In the genomic region with DNA sequence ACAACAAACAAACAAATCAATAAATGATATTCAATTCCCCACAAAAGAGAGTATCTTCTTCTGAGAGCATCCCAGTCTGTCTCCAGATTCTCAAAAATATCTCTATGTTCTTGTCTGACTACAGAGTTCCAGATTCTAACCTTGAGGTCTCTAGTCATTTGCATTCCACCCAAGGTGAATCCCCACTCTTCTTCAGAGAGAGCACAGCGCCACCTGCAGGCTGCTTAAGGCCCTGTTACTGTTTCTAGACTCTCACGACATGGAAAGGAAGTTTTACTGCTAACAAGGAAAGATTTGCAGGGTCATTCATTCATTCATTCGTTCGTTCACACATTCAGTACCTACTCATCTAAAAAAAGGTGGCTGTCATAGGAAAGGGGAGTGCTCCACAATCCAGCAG, we compare ENCODE assay signal across 8 mouse cellular contexts.
DNase-seq lines count a peak whose midpoint lies in the region; TF ChIP-seq lines count a peak whose summit lies in the region.

No protein-coding gene starts in this region.

- intact Hi-C loops in left cerebral cortex, postnatal 4 days (cut with DNase I), result no loop called here
- intact Hi-C loops in left cerebral cortex, postnatal 36 days (cut with DNase I), result loop anchor here (10.0 kb wide), 1 partner anchor 208 kb away; no protein-coding TSS in a partner anchor

- H3K4me1 ChIP-seq in cerebellum, adult 2 months (ENCODE audit: control insufficient read depth, insufficient read depth, low read length), result no peaks in the 10 kb centered on the region
- peaks cover 14% of the 10 kb centered on the region for H3K4me1 ChIP-seq in limb, embryonic 10.5 days

- DNase-seq in cerebellum, adult 2 months, result no peak
- DNase-seq in cerebellum, adult 9-11 months, result no peak
- peak; percentile 44 for DNase-seq in left cerebral cortex, postnatal 4 days
- no peak for DNase-seq in left cerebral cortex, postnatal 36 days (ENCODE audit: low spot score in 2 of 2)
- DNase-seq in adrenal gland, postnatal 14 days, result peak; percentile 79
- peak; percentile 11 for DNase-seq in retina, postnatal 7 days (ENCODE audit: low read depth, low spot score)
- DNase-seq in yolk sac, embryonic 10.5 days (ENCODE audit: low spot score), result no peak
- DNase-seq in limb, embryonic 10.5 days (ENCODE audit: low spot score), result no peak

- 58% methylated on average over 4 of the region's 4 CpGs for WGBS in cerebellum, adult 2 months
- WGBS in limb, embryonic 10.5 days, result 57% methylated on average over 4 of the region's 4 CpGs

- no peaks in the 10 kb centered on the region for H3K27me3 ChIP-seq in cerebellum, adult 2 months (ENCODE audit: control insufficient read depth, insufficient read depth, low read length)
- H3K27me3 ChIP-seq in limb, embryonic 10.5 days (ENCODE audit: low read depth, poor library complexity, severe bottlenecking), result peaks cover 46% of the 10 kb centered on the region

- no peak overlapping the region for H3K27ac ChIP-seq in cerebellum, adult 2 months (ENCODE audit: insufficient read depth, low read length)
- no peak overlapping the region for H3K27ac ChIP-seq in limb, embryonic 10.5 days

- H3K36me3 ChIP-seq in limb, embryonic 10.5 days, result no peaks in the 10 kb centered on the region

- no peak for TF ChIP-seq POLR2A in cerebellum, adult 2 months (IDR thresholded peaks at IDR 0.05; ENCODE audit: borderline replicate concordance, insufficient read depth, low read length)

- TF ChIP-seq CTCF in cerebellum, adult 2 months (IDR thresholded peaks at IDR 0.05; ENCODE audit: borderline replicate concordance, insufficient read depth, low read depth, low read length), result peak; percentile 44; the same call in 1 of the 2 replicates

- no peaks in the 10 kb centered on the region for H3K9me3 ChIP-seq in limb, embryonic 10.5 days (replicated peaks)

- H3K4me3 ChIP-seq in cerebellum, adult 2 months (replicated peaks; ENCODE audit: insufficient read depth, low read depth, low read length), result no peak overlapping the region
- no peak overlapping the region for H3K4me3 ChIP-seq in limb, embryonic 10.5 days

Comparison
In these comparisons a context has a peak if more than half of its experiments do, and no peak if none do; other contexts are left out.
1. DNase-seq: peak in left cerebral cortex, postnatal 4 days (single experiment), adrenal gland, postnatal 14 days (single experiment) and retina, postnatal 7 days (single experiment); none in cerebellum, adult 2 months (0 of 2), cerebellum, adult 9-11 months (single experiment), left cerebral cortex, postnatal 36 days (0 of 2), yolk sac, embryonic 10.5 days (single experiment) and limb, embryonic 10.5 days (single experiment).